Mouse (Mus musculus): ENCODE measurements around the gene Proser3.
A peak's percentile ranks its signal among the peaks of the same experiment; 100 is the strongest.

Proser3 gene

GRCm38 (mm10) chr7:30552102-30553020 lies at the start of gene Proser3, which contains the start of gene Hspb6:
Gene Proser3, minus strand, starts transcription at chr7:30552299.
Gene Hspb6, plus strand, starts transcription at chr7:30552178.
- peak; percentile 92 for DNase-seq (ENCODE audit: low spot score)

DNA sequence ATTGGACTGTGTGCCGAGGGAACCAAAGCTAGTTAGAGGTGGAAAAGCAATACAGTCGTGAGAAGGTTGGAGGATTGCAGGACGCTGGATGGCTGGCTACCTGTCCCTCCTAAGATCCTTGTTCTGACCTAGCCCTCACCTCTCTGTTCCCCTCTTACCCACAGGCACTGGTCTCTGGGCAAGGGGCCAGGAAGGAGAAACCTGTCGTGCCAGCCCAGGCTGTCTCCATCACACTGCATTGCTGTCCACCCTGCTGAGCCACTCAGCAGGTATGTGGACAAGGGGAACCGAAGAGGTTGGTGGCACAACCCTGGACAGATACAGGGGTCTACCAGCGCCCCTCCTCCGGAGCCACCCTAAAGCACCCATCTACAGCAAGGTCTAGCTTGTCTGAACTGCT lies 48.6 kb upstream of the Proser3 start:
- no peak for DNase-seq (ENCODE audit: low spot score)

DNA sequence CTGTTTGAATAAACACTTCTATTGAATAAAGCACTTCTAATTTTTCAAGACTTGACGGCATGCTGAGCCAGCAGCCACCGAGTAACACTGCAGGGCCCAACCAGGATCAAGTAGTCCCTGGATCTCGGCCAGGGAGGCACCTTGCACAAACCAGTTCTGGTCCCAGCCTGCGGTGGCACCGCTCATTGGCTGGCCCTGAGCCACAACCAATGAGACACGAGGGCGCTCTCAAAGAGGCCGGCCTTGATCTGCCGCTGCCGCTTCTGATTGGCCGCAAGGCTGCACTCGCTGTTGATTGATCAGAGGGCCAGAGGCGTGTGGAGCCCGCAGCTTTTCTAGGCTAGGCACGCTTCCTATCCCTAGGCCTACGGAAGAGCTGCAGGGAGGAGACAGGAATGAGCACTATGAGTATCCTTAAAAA lies 47.8 kb upstream of the Proser3 start:
- peak; percentile 80 for DNase-seq (ENCODE audit: low spot score)

GRCm38 (mm10) chr7:30598786-30599185 lies 46.7 kb upstream of the Proser3 start, which contains the start of gene Zbtb32:
Gene Zbtb32, minus strand, starts transcription at chr7:30598909.
- DNase-seq (ENCODE audit: low spot score): no peak

DNA sequence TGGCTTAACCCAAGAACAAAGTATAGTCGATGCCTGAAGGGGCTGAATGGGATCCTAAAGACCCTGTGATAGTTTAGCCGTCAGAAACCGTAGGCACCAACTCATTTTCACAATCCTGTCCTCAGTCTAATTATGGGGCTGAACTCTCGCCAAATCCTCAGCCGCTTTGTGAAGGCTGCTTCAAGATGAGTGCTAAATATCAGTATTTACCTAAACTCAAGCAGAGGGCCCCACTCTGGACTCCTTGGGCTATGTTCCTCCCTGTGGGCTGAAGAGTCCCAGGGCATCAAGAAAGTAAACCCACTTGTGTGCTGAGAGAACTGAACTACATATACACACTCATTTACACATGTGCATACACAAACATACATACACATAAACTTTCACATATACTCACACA lies 44.7 kb upstream of the Proser3 start:
- no peak for DNase-seq (ENCODE audit: low spot score)

- no peak for DNase-seq (ENCODE audit: low spot score)
Measured at GRCm38 (mm10) chr7:30596093-30596492, 44.0 kb upstream of the Proser3 start.

GRCm38 (mm10) chr7:30594510-30595024 lies 42.5 kb upstream of the Proser3 start:
- no peak for DNase-seq (ENCODE audit: low spot score)

DNA sequence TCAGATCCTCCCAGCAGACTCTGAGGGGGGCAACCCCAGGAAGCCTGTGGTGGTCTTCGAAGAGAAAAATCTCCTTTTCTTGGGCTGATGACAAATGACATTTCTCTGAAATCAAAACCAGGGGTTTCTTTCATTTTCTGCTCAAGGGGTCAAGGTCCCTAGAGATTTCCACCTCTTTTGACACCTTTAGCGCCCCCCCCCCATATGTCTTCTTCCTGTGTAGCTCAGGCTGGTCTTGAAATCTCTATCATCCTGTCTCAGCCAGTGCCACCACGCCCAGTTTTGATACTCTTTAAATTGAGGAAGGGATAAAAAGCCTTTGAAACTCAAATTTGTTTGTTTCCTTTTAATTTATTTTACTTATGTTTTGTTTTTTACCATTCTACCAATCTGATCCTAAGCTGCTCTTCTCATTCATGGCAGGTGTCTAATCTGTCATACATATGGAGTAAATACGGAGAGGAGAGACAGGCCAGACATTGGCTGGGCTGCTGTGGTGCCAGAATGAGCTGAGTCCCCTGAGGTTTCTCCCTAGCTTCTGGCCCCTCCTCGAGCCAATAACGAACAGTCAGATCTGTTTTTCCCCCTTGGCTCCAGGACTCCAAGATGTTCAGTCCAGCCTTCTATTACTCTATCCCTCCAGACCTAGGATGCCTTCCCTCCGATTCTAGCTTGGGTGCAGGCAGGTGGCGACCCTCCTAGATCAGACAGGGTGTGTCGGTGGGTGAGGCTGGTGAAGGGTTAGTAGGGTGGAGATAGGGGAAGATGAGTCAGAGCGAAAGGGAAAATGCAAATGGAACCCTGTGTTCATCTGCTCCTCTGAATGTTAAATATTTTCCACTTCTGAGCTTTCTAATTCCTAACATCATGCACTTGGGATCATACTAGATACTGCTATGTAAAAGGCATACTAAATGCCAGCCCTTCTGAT lies 41.7 kb upstream of the Proser3 start:
- no peak for DNase-seq (ENCODE audit: low spot score)

- DNase-seq (ENCODE audit: low spot score): no peak
Measured at GRCm38 (mm10) chr7:30592772-30593423, 40.8 kb upstream of the Proser3 start.

GRCm38 (mm10) chr7:30591605-30591951 lies 39.5 kb upstream of the Proser3 start:
- DNase-seq (ENCODE audit: low spot score): no peak

- no peak for DNase-seq (ENCODE audit: low spot score)
Measured at GRCm38 (mm10) chr7:30590927-30591604, 39.0 kb upstream of the Proser3 start.

GRCm38 (mm10) chr7:30589435-30590301 lies 37.6 kb upstream of the Proser3 start:
- DNase-seq (ENCODE audit: low spot score): peak; percentile 81

- peak; percentile 86 for DNase-seq (ENCODE audit: low spot score)
Measured at GRCm38 (mm10) chr7:30588676-30589434, 36.8 kb upstream of the Proser3 start, which contains the start of gene Kmt2b. Gene Kmt2b, minus strand, starts transcription at chr7:30588726.

DNA sequence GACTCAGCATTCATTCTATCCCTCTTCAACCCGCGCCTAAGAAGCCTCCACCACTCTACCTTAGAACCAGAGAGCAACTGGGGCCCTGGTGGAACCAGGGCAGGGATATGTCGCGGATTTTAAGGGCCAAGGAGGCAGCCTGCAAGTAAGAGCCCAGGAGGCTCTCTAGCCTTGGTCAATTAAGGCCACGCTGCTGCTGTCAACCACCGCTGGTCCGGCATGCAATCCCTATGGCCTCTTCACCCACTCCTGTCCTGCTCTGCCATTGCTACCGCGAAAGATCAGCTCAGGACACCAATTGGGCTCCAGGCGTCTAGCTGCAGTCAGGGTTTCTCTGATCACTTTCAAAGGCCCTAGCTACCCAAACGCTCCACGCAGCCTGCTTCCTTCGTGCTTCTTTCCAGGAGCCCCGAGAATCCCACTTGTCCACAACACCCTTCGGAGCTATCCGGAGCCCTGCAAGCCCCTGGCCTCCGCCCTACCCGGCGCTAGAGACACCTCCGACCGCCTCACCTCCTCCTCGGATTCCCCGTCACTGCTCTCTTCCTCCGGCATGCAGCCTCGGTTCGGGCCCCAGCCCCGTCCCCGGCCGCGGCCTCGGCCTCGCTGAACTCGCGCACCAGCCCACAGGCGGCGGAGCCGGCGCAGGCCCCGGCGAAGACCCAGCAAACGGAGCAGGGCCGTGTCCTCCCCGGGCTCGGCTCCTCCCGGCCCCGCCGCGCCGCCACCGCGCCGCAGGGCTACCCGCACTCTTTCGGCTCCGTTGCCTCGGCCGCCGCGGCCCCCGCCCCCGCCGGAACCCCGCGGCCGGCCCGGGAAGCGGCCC lies 36.0 kb upstream of the Proser3 start:
- DNase-seq (ENCODE audit: low spot score): peak; percentile 48

DNA sequence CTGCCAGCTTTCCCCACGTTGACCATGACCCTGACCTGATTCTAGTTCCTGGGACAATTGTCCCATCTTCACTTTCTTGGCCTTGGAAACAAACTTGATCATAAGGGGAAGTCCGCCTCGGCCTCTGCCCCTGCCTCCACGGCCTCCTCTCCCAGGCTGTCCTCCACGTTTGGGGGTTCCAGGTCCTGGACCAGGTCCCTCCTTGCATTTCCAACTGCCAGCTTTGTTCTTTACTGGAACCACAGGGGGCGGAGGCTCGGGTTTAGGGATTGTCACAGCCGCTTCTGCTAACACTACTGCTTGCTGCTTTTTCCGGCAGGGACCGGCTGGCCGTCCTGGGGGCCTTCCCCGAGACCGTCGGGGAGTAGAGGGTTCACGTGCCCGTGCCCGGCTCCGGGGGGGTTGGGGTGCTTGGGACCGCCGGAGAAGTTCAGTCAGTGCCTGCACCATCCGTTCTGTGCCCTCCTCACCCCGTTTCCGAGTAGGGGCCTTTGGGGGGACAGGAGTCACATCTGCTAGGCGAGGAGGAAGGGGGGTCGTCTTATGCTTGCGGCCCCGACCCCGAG lies 34.4 kb upstream of the Proser3 start:
- no peak for DNase-seq (ENCODE audit: low spot score)

- DNase-seq (ENCODE audit: low spot score): no peak
Measured at GRCm38 (mm10) chr7:30585170-30585569, 33.1 kb upstream of the Proser3 start.

- no peak for DNase-seq (ENCODE audit: low spot score)
Measured at GRCm38 (mm10) chr7:30584339-30584738, 32.2 kb upstream of the Proser3 start.

GRCm38 (mm10) chr7:30581547-30581946 lies 29.4 kb upstream of the Proser3 start:
- DNase-seq (ENCODE audit: low spot score): no peak

All from ovary, postnatal 14 days (tissue).